Mouse (Mus musculus): ENCODE results near the gene Akr1c12.

GRCm38 (mm10) chr13:4270860-4271259 lies 8.4 kb downstream of the Akr1c12 start:
- TF ChIP-seq CTCF (IDR thresholded peaks at IDR 0.05; ENCODE audit: low read depth): no peak
- TF ChIP-seq EP300 (IDR thresholded peaks at IDR 0.05; ENCODE audit: low read depth): no peak

Measured in liver, postnatal 0 days (tissue).